Mouse (Mus musculus): ENCODE results near the gene Tcam1.

The Tcam1 gene

DNA sequence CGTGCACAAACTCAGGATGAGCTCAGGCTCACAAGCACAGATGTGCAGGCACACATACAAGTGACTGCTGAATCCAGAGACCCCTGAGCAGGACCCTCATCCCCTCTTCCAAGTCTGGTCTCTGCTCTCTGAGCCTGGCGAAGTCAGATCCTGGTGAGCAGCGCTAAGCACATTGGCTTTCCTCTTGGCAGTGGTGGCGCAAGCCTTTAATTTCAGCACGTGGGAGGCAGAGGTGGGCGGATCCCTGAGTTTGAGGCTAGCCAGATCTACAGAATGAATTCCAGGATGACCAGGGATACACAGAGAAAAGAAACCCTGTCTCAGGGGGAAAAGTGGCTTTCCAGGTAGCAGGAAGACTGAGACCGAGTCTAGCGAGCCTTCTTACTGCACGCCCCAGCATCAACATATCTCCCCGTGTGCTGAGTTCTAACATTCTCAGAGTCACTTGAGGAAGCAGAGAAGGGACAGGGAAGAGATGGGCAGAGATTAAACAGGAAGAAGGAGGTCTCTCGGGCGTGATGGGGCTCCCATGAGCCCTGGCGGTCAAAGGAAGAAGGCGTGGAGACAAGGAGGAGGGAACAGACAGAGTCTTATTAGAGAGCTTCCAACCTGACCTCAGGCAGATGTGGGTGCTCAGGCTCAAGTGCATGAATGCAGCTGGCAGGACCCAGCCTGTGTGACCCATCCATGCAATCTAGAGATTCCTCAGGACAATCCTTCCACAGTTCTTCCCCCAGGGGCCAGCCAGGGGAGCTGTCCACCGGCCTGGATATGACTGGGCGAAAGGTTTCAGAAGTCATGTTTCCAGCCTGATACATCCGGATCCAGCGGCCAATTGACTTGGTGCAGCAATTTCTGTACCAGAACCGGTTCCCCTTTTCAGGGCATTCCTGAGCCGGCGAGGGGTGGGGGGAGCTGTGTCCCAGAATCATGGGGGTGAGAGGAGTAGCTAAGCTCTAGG is 42.2 kb downstream of the Tcam1 start:
- no peak for DNase-seq (ENCODE audit: extremely low spot score, low spot score)

DNA sequence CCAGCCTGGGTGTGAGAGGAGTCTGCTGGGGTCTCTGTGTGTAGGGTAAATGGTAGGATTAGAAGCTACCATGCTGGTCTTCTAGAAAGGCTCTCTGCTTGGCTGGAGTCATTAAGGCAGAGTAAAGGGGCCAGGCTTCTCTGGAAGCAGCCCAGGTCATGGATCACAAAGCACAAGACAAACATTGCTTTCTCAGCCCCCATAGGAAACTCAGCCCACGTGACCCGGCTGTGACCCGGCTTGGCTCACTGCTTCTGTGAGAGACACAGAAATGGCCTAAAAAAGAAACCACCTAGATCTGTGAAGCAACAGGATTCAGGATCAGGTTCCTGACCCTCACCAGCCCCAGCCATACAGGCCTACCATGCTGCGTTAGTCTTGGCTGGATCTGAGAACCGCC is 48.4 kb downstream of the Tcam1 start:
- DNase-seq (ENCODE audit: extremely low spot score, low spot score), result no peak

- DNase-seq (ENCODE audit: extremely low spot score, low spot score), result peak; percentile 47
These were observed 49.2 kb downstream of the Tcam1 start for GRCm38 (mm10) chr11:106325566-106326206.

GRCm38 (mm10) chr11:106326475-106326874 is 50.0 kb downstream of the Tcam1 start:
- DNase-seq (ENCODE audit: extremely low spot score, low spot score), result no peak

DNA sequence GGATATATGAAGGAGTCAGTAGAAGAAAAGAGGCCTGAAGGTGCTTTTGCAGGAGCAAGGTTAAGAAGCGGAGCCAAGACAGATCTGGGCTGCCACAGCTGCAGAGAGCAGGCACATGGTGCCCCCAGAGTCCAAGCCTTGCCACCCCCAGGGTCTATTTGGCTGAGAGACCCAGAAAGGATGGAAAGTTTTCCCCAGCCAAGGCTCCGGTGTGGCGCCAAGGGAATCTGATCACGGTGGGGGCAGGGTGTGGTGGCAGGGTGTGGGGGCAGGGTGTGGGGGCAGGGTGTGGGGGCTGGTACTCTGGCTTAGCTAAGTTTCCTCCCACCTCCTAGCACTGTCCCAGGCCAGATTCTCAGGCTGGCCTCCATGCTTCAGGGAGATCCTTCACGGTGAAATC is 52.0 kb downstream of the Tcam1 start:
- DNase-seq (ENCODE audit: extremely low spot score, low spot score), result no peak

DNA sequence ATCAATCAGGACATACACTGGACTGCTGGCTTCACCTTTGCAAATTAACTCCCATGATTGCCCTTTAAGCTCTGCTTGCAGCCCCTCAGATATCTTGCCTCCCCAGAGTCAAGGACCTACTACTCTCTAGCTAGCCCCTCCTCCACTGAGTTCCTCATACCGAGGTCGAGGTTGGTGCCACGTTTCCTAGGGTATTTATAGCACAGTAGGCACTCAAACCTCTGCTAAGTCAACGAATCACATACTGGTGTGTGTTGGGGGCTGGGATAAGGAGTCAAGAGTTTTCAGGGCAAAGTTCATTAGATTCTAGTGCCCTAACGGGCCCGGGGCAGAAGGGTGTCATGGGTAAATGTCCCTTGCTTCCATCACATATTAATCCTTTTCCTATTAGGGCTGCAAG is 52.7 kb downstream of the Tcam1 start:
- no peak for DNase-seq (ENCODE audit: extremely low spot score, low spot score)

DNA sequence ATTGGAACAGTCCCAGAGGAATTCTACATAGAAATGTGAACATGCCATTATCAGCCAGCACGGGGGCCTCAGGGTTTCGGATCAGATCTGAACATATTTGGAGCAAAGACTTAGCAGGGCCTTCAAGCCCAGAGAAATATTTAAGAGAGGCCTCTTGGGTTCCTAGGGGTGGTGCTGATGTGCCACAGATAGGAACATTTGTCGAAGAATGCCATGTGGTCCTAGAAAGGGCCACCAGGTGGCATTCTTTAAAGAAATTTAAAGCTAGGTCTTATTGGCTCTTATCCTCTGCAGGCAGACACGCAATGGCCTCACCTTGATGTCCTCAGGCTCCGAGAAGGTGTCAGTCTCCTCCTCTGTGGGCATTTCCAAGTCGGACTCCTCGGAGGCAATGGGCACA is 53.2 kb downstream of the Tcam1 start:
- DNase-seq (ENCODE audit: extremely low spot score, low spot score), result no peak

DNA sequence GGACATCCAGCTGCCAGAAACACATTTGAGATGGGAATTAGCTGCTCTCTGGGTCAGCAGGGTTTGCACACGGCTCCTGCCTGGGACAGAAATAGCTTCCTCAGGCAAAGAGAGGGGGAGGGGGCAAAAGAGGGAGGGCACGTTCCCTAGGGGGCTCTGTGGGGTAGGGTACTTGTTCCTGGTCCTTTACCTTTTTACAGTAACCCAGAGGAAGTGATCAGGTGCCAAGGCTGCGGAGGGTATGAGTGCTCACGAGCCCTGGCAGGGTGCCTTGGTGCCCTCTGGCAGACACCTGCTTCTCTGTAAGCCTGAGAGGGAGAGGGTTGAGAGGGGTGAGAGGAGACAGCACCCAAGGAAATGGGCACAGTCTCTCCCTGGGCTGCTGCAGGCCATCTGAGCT is 56.0 kb downstream of the Tcam1 start:
- no peak for DNase-seq (ENCODE audit: extremely low spot score, low spot score)

DNA sequence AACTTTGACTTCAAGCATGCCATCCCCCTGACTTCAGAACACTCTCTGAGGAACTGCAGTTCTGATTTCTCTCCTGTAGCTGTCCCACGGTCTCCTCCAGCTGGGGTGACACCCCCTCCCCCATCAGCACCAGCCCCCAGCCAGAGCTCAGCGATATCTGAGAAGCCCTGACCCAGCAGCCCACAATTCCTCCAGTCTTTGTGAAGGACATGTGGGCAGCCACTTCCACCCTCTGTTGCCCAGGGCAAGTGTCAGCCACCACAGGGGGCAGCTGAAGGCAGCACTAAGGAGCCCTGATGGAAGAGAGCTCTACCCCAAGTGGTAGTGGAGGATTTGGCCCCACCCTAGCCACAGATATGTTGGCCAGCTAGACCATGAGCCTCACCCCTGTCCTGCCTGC is 57.6 kb downstream of the Tcam1 start:
- no peak for DNase-seq (ENCODE audit: extremely low spot score, low spot score)

- DNase-seq (ENCODE audit: extremely low spot score, low spot score), result no peak
These were observed 61.6 kb downstream of the Tcam1 start for GRCm38 (mm10) chr11:106338029-106338428.

Measured in neural tube, embryonic 10.5 days (tissue).